Mouse (Mus musculus) heart, postnatal 0 days (tissue): ENCODE measurements around the gene Tmem127.

Experiments used
- CTCF ChIP-seq: IDR thresholded peaks from 2 replicates; pipeline ENCODE4 v1.5.1; 2016; ENCODE audit warnings: antibody characterized with exemption, control low read depth, low read depth
- EP300 ChIP-seq: IDR thresholded peaks from 2 replicates; pipeline ENCODE4 v1.6.1; 2016; ENCODE audit warnings: antibody characterized with exemption, low read depth

DNA sequence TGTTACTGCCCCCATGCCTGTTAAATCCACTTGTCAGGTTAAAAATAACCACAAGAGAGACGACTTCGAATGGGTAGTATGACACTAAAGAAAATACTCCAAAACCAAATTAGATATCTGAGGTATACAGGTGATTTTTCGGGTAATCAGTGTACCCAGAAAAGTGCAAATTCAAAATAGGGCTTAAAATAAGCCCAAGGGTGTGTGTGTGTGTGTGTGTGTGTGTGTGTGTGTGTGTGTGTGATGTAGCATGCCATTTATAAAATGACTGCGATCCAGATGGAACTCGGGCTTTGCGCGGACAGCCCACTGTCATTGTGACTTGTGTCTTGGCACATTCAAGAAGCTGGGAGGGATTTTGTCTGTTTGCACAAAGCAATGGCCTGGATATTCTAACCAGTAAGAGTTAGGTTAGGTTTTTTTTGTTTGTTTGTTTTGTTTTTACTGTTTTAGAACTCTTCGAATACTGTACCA lies 23.4 kb downstream of the Tmem127 start:
- TF ChIP-seq CTCF (no peak), EP300 (no peak)
